Mouse (Mus musculus) neural tube, embryonic 11.5 days (tissue): ENCODE data around the gene Frs3. TPM values are rescaled to one million over a fixed set of nuclear protein-coding genes. Genes with fewer than 3 reads are reported as not detected.

ENCODE experiments used
- ATAC-seq: fragments of 200-750 bp; cut with Nextera tagmentation; 2 replicates; pipeline ENCODE4 v1.8.0; 2017; ENCODE audit warnings: moderate number of reproducible peaks, mild to moderate bottlenecking, moderate TSS enrichment, moderate library complexity; ENCODE audit not compliant: insufficient read depth, low FRiP score, low TSS enrichment
- DNase-seq: peaks from one replicate; pipeline ENCODE4 v3.0.0-alpha.2; 2015; ENCODE audit warnings: low spot score
- H3K27ac ChIP-seq: fragments of 300-500 bp; sonication (generic); 2 replicates; pipeline ENCODE4 v1.5.1; 2014; ENCODE audit warnings: low read depth, mild to moderate bottlenecking, low read length
- H3K27me3 ChIP-seq: fragments of 300-500 bp; sonication (generic); 2 replicates; pipeline ENCODE4 v1.6.1; 2014; ENCODE audit warnings: mild to moderate bottlenecking, low read length, mixed read lengths; ENCODE audit not compliant: control insufficient read depth, insufficient read depth
- H3K36me3 ChIP-seq: fragments of 300-500 bp; sonication (generic); 2 replicates; pipeline ENCODE4 v1.6.1; 2014; ENCODE audit warnings: mild to moderate bottlenecking, low read length, moderate library complexity, mixed read lengths; ENCODE audit not compliant: control insufficient read depth, insufficient read depth
- H3K4me1 ChIP-seq: fragments of 300-500 bp; sonication (generic); 2 replicates; pipeline ENCODE4 v1.6.1; 2014; ENCODE audit warnings: low read length, mixed read lengths; ENCODE audit not compliant: control insufficient read depth, insufficient read depth
- H3K4me2 ChIP-seq: fragments of 300-500 bp; sonication (generic); 2 replicates; pipeline ENCODE4 v1.6.1; 2014; ENCODE audit warnings: low read depth, mild to moderate bottlenecking, moderate library complexity
- H3K4me3 ChIP-seq: fragments of 300-500 bp; sonication (generic); 2 replicates; pipeline ENCODE4 v1.5.1; 2014; ENCODE audit warnings: low read depth, low read length
- H3K9ac ChIP-seq: fragments of 300-500 bp; sonication (generic); 2 replicates; pipeline ENCODE4 v1.6.1; 2014; ENCODE audit warnings: mild to moderate bottlenecking, low read length
- H3K9me3 ChIP-seq: fragments of 300-500 bp; sonication (generic); 2 replicates; pipeline ENCODE4 v1.6.1; 2016; ENCODE audit warnings: low read length; ENCODE audit not compliant: control insufficient read depth
- WGBS: fragments of 180-500 bp; shearing (Covaris S2); extraction: QIAGEN DNeasy Blood & Tissue Kit; methylation state at CpG from one replicate; pipeline ENCODE4 v1.1.7; 2014; 5-methylcytosine and 5-hydroxymethylcytosine counted together
- polyA plus RNA-seq: library from polyadenylated mRNA; unstranded; fragments of >200 nt; fragmentation: Nextera tagmentation; extraction: Ambion mirVana; gene quantifications from 2 replicates; pipeline ENCODE4 v1.2.1, GENCODE M21; 2014

Frs3 gene
- polyA plus RNA-seq, 1 experiment from 2014 or later: 12.1 TPM

- Histone ChIP-seq H3K27ac (no peak overlapping the region), H3K36me3 (no peaks in the 10 kb centered on the region), H3K4me3 (no peak overlapping the region), H3K4me2 (no peak overlapping the region), H3K4me1 (no peaks in the 10 kb centered on the region), H3K9me3 (no peaks in the 10 kb centered on the region), H3K9ac (no peak overlapping the region), H3K27me3 (no peaks in the 10 kb centered on the region)
- ATAC-seq: no peak
- no peak for DNase-seq
- 94% methylated on average over 4 of the region's 4 CpGs for WGBS
Measured at GRCm38 (mm10) chr17:47708972-47709371, 20.1 kb downstream of the Frs3 start.

GRCm38 (mm10) chr17:47710036-47710435 lies 21.2 kb downstream of the Frs3 start:
- no peak overlapping the region for H3K27ac ChIP-seq
- H3K27me3 ChIP-seq: no peaks in the 10 kb centered on the region
- H3K4me3 ChIP-seq: no peak overlapping the region
- DNase-seq (no peak), ATAC-seq (no peak)
- 78% methylated on average over 3 of the region's 3 CpGs for WGBS
- H3K9me3 ChIP-seq: no peaks in the 10 kb centered on the region
- H3K36me3 ChIP-seq: no peaks in the 10 kb centered on the region
- no peak overlapping the region for H3K4me2 ChIP-seq
- H3K9ac ChIP-seq: no peak overlapping the region
- no peaks in the 10 kb centered on the region for H3K4me1 ChIP-seq

- WGBS: 73% methylated on average over 6 of the region's 6 CpGs
- Histone ChIP-seq H3K9me3 (no peaks in the 10 kb centered on the region), H3K4me3 (no peak overlapping the region), H3K4me1 (no peaks in the 10 kb centered on the region), H3K9ac (no peak overlapping the region), H3K4me2 (no peak overlapping the region), H3K27me3 (no peaks in the 10 kb centered on the region), H3K27ac (no peak overlapping the region), H3K36me3 (no peaks in the 10 kb centered on the region)
- ATAC-seq (no peak), DNase-seq (no peak)
Measured at GRCm38 (mm10) chr17:47711883-47712282, 23.1 kb downstream of the Frs3 start.

GRCm38 (mm10) chr17:47712889-47713571 lies 24.2 kb downstream of the Frs3 start:
- Histone ChIP-seq H3K9ac (no peak overlapping the region), H3K36me3 (no peaks in the 10 kb centered on the region), H3K27ac (no peak overlapping the region), H3K4me2 (no peak overlapping the region), H3K4me3 (no peak overlapping the region), H3K9me3 (no peaks in the 10 kb centered on the region), H3K4me1 (no peaks in the 10 kb centered on the region), H3K27me3 (no peaks in the 10 kb centered on the region)
- ATAC-seq (no peak), DNase-seq (no peak)
- 46% methylated on average over 22 of the region's 22 CpGs for WGBS

GRCm38 (mm10) chr17:47715037-47715436 lies 26.2 kb downstream of the Frs3 start:
- Histone ChIP-seq H3K27me3 (no peaks in the 10 kb centered on the region), H3K4me3 (no peak overlapping the region), H3K9me3 (no peaks in the 10 kb centered on the region), H3K36me3 (no peaks in the 10 kb centered on the region), H3K4me2 (no peak overlapping the region), H3K27ac (no peak overlapping the region), H3K9ac (no peak overlapping the region), H3K4me1 (no peaks in the 10 kb centered on the region)
- ATAC-seq: no peak
- no peak for DNase-seq
- WGBS: 63% methylated on average over 3 of the region's 3 CpGs

- WGBS: 86% methylated on average over 4 of the region's 4 CpGs
- no peak overlapping the region for H3K4me3 ChIP-seq
- no peaks in the 10 kb centered on the region for H3K9me3 ChIP-seq
- H3K27ac ChIP-seq: no peak overlapping the region
- H3K4me1 ChIP-seq: no peaks in the 10 kb centered on the region
- ATAC-seq: no peak
- no peak overlapping the region for H3K9ac ChIP-seq
- no peaks in the 10 kb centered on the region for H3K36me3 ChIP-seq
- H3K27me3 ChIP-seq: no peaks in the 10 kb centered on the region
- H3K4me2 ChIP-seq: no peak overlapping the region
- DNase-seq: no peak
Measured at GRCm38 (mm10) chr17:47721183-47721582, 32.4 kb downstream of the Frs3 start.

- ATAC-seq (no peak), DNase-seq (no peak)
- Histone ChIP-seq H3K27ac (no peak within 1 kb of the TSS), H3K27me3 (no peaks in the 10 kb centered on the region), H3K4me2 (no peak within 1 kb of the TSS), H3K9ac (no peak within 1 kb of the TSS), H3K4me1 (no peaks in the 10 kb centered on the region), H3K36me3 (no peaks in the 10 kb centered on the region), H3K9me3 (no peaks in the 10 kb centered on the region), H3K4me3 (no peak within 1 kb of the TSS)
- WGBS: 74% methylated on average over 11 of the region's 11 CpGs
Measured at GRCm38 (mm10) chr17:47726566-47726965, 37.7 kb downstream of the Frs3 start, which contains the start of gene Pgc. TSS of gene Pgc (plus strand) at chr17:47726842.

- H3K9ac ChIP-seq: no peak overlapping the region
- no peaks in the 10 kb centered on the region for H3K9me3 ChIP-seq
- H3K4me1 ChIP-seq: no peaks in the 10 kb centered on the region
- DNase-seq (no peak), ATAC-seq (no peak)
- no peak overlapping the region for H3K4me3 ChIP-seq
- H3K27ac ChIP-seq: no peak overlapping the region
- H3K36me3 ChIP-seq: no peaks in the 10 kb centered on the region
- no peaks in the 10 kb centered on the region for H3K27me3 ChIP-seq
- H3K4me2 ChIP-seq: no peak overlapping the region
- WGBS: 55% methylated on average over 24 of the region's 24 CpGs
Measured at GRCm38 (mm10) chr17:47730633-47731575, 42.1 kb downstream of the Frs3 start.
